Mouse (Mus musculus) erythroid progenitor cell, adult 5-6 weeks (primary cell): ENCODE measurements around the gene Ak4. TPM values are rescaled to one million over a fixed set of nuclear protein-coding genes. Genes with fewer than 3 reads are reported as not detected.

Source experiments
- ATAC-seq: replicated peaks from 2 replicates; pipeline ENCODE4 v1.8.0; 2016; ENCODE audit warnings: moderate number of reproducible peaks, mild to moderate bottlenecking, moderate TSS enrichment, inconsistent platforms; ENCODE audit not compliant: poor library complexity, low FRiP score, severe bottlenecking
- total RNA-seq, 2 experiments: library from RNA; stranded (forward) in 1 of 2; stranded (reverse) in 1 of 2; fragments of 150-400 nt in 1 of 2; fragments of 186-747, 209-891 nt in 1 of 2; gene quantifications; 2 replicates each; pipeline versions ENCODE4 v1.2.3 to v1.2.4; 2015 to 2017; ENCODE audit warnings: low replicate concordance in 2 of 2

The Ak4 gene
- total RNA-seq, 2 experiments from 2014 or later, result 0.42 TPM; not detected in 1

GRCm38 (mm10) chr4:101450150-101450780 lies 31.2 kb downstream of the Ak4 start:
- ATAC-seq, result no peak

DNA sequence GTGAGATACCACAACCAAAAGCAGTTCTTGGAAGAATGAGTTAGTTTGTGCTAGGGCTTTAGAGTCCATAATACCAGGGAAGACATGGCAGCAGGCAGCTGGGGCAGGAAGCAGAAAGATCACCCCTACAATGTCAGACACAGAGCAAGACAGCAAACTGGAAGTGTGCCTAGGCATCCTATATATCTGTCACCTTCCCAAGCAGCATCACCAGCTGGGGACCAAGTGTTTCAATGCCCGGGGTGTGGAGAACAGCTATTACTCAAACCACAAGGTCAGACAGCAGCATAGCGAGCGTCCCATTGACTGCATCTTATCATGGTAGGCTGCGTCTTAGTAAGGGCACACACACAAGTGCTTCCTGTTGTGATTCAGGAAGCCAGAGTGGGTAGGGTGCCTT lies 32.0 kb downstream of the Ak4 start:
- ATAC-seq, result no peak

DNA sequence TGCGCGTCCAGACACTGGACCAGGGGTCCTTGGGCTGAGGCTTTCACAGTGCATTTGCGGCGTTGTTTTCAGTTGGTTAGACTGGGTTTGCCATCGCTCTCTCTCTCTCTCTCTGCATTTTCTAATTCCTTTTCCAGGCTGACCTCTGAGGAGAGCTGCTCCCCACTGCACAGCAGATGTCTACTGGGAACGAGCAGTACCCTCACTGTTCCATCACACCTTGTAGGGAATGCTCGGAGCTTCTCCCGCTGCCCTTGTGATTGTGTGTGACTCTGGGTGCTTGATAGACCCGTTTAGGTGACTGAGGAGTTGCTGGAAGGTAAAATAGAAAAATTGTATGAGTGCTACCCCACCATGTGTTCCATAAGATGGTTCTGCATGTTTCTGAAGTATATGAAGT lies 33.8 kb downstream of the Ak4 start:
- ATAC-seq, result no peak

DNA sequence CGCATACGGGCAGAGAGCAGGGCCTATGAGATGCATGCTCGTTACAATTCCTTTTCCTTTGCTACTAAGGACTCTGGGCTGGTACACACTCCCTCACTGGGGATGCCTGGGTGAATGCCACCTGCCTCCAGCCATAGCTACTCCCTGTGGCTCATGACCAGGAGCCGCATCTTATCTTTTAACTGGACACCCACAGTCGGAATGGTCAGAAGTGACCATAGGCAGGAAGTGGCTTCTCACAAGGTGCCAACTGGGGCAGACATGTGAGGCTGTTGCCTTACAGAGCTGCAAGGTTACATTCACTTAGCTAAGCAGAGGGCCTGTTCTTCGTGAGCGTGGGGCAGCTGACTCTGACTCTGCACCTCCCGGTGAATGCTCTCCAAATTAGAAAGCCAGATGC lies 38.1 kb downstream of the Ak4 start:
- no peak for ATAC-seq

DNA sequence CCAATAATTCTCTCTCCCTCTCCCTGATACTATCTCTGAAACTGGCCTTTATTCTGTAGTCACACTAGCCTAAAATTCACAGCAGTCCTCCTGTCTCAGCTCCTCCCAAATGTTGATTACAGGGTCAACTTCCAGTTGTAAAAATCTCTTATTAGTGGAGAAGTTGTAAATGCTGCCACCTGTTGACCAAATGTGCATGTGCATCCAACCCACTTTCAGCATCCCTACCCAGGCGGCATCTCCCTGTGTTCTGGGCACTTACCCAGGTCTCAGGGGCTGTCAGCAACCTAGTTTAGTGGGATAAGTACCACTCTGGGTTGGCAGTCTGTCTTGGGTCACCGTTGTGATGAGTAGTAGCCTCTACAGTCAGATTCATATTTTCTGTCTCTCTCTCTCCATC lies 39.3 kb downstream of the Ak4 start:
- no peak for ATAC-seq

DNA sequence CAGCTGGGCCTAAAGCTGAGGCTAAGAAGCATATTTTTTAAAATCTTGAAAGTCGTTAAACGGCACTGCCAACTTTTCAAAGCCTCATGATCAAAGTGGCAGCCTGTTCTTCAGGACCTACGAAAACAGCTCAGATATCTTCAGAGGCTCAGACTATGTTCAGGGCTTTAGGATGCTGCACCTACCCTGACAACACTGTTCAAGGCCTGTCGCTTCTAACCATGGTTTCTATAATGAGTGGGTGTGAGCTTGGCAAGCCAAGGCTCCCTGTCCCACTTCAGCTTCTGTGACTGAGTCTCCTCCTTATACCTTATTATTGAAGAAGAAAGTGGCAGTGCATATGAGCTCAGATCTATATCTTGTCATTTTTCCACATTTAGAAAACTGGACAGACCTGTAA lies 40.3 kb downstream of the Ak4 start:
- ATAC-seq, result no peak

DNA sequence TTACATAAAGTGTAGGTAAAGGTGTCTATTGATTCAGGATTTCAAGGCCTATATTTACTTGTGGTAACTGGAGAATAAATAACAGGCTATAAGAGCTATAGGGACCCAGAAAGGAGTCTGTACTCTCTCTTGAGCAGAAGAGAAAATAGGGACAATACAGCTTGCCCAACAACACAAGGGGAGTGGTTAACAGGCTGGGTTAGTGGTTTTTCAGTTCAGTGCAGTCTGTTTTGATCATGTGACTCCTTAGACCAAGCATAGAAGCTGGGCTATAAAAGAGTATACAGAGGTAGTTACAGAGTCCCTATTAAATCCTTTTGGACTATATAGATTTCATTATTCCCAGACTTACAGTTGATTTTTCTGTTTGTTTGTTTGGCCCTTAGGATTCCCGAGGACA lies 41.0 kb downstream of the Ak4 start:
- ATAC-seq, result no peak

DNA sequence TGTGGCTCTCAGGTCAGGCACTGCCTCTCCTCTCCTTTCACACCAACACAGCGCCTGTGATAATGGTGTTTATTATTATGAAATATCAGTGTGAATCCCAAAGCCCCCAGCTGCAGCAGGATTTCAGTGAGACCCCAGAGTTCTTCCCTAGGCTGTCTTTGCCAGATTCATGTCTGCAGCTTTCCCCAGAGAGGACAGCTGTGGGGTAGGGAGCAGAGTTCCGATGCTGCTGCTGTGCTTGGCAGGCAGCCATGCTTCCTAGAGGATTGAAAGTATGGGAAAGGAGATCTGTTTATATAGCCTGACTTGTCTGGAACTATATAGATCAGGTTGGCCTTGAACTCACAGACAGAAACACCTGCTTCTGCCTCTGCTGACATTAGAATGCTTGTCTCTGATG lies 43.0 kb downstream of the Ak4 start:
- no peak for ATAC-seq

GRCm38 (mm10) chr4:101466264-101466663 lies 47.2 kb downstream of the Ak4 start:
- no peak for ATAC-seq

- no peak for ATAC-seq
These were observed 50.2 kb downstream of the Ak4 start for GRCm38 (mm10) chr4:101469242-101469641.

- no peak for ATAC-seq
These were observed 51.5 kb downstream of the Ak4 start for GRCm38 (mm10) chr4:101470543-101470942.

DNA sequence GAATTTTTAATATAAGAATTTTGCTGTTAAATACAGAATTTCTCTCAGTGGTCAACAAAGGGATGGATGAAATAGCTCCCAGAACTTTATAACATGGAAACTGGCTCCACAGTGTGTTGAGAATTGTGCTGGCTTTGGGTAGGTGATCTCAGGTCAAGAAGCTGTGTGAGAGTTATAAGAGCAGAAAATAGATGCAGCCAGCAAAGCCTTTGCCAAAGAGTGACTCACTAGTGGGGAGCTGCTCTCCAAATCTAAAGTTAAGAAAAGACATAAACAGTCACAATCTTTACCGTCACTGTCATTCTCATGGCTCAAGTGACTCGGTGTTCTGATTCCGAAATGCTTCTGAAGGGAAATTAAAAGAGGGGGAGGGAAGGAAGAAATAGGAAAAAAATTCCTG lies 53.7 kb downstream of the Ak4 start:
- ATAC-seq, result no peak

- ATAC-seq, result no peak
These were observed 71.3 kb downstream of the Ak4 start for GRCm38 (mm10) chr4:101490320-101490917.

GRCm38 (mm10) chr4:101491704-101492103 lies 72.6 kb downstream of the Ak4 start:
- ATAC-seq, result no peak

DNA sequence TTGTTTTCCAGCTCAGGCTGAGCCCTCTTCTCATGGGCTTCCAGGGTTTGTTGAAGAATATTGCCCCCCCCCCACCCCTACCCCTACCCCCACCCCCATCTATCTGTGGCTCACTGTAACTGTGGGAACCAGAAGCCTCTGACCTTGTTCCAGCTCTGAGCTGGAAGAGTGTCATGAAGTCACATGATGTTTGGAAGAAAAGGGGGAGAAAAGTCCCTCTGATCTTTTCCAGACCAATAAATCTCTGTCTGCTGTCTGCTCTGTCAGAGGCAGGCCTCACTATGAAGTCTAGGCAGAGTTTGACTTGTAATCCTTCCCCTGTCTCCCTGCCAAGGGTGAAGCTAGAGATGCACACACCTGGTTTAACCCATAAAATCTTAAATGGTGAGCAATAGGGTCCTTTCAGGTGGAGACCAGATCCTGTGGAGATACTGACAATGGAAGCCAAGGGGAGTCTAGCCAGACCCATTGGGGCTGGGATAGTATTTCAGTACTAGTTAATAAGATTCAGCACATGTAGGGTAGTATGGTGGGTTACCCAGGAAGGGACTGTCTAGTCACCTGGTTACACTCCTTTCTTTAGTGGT lies 74.6 kb downstream of the Ak4 start:
- no peak for ATAC-seq

DNA sequence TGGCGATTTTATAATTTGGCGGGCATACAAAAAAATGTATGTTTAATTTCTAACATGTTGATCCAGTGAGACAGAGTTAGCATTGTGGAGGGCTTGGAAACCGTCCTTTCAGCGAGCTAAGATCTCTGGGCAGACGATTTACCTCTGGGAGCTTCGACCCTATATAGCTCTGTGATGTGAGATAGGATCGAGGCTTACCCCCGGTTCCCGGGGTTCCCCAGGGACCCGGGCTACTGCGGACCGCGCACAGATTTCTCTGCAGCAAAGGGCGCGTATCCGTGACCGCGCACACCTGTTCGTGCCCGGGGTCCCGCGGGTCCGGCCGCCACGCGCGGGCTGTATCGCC lies 77.1 kb downstream of the Ak4 start:
- no peak for ATAC-seq

GRCm38 (mm10) chr4:101496534-101497237 lies 77.6 kb downstream of the Ak4 start, which contains the start of gene Dnajc6:
Gene Dnajc6 (plus strand): TSS chr4:101496648.
- no peak for ATAC-seq

DNA sequence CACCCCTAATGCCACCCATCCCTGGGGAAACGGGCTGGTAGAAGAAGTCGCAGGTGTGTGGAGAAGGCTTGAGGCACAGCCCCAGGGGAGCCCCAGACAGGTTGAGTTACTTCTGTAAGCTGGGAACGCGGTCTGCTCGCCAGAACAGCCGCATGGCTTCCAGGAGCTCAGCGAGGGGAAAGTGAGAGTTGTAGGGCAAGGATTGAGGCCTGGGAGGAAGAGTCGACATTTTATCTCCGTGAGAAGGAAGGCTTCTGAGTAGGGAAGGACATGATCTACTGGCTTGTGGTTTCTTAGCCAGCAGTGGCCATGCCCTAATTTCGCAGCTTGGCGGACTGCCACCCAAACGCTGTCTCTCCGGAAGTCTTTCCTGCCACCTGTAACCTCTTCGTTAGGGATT lies 78.3 kb downstream of the Ak4 start:
- no peak for ATAC-seq

DNA sequence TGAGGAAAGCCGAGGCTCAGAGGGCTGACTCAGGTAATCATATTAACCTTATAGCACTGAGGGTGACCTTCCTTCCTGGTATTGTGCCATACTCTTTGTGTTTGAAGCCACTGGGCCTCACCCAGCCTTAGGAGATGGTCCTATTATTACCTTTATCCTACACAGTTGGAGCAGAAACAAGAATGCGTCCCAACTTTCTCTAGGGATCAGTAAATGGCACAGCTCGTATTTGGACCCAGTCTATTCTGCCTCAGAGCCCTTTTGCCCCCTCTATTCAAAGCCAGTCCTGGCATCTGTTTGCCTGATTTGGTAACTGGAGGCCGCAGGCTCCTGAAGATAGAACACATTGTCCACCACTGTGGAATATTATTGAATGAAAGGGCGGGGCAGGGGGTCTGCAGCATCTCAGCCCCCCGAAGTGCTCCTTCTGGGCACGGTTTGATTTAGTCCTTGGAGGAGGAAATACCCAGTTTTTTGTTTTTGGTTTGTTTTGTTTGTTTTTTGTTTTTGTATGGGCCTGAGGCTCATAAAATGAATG lies 85.5 kb downstream of the Ak4 start:
- ATAC-seq, result no peak

DNA sequence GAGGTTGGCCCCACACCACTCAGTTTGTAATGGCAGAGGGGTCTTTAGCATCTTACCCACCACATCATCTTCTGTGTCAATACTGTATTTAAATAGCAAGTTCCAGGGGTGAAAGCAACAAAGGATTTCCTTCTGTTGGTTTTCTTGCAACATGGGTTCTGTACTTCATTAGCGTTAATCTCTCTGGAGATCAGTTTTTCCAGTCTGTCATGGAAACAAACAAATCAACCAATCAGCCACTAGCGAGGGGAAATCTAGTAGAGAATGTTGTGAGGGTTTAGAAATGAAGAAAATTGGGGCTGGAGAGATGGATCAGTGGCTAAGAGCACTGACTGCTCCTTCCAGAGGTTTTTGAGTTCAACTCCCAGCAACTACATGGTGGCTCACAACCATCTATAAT lies 86.9 kb downstream of the Ak4 start:
- ATAC-seq, result no peak

- ATAC-seq, result no peak
These were observed 87.3 kb downstream of the Ak4 start for GRCm38 (mm10) chr4:101506372-101506771.
